Mouse (Mus musculus) telencephalon, adult 2 months (tissue): ENCODE results near the gene Hipk1.
"Not testable (repeated sequence)": the region's sequence is repeated elsewhere in the genome, so short reads cannot be mapped to it uniquely, and the experiment has no call there.

Experiments used
- DNase-seq: peaks from one replicate; pipeline ENCODE4 v3.0.0-alpha.2; 2011; ENCODE audit warnings: low read depth, low spot score

Gene Hipk1

GRCm38 (mm10) chr3:103792566-103792965 is 1.2 kb upstream of the Hipk1 start:
- no peak for DNase-seq

DNA sequence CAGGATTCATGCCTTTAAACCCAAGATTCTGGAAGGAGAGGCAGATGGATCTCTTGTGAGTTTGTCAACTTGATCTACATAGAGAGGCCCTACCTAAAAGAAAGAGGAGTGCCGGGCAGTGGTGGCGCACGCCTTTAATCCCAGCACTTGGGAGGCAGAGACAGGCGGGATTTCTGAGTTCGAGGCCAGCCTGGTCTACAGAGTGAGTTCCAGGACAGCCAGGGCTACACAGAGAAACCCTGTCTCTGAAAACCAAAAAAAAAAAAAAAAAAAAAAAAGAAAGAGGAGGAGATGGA is 696 bp upstream of the Hipk1 start:
- not testable (repeated sequence) for DNase-seq

DNA sequence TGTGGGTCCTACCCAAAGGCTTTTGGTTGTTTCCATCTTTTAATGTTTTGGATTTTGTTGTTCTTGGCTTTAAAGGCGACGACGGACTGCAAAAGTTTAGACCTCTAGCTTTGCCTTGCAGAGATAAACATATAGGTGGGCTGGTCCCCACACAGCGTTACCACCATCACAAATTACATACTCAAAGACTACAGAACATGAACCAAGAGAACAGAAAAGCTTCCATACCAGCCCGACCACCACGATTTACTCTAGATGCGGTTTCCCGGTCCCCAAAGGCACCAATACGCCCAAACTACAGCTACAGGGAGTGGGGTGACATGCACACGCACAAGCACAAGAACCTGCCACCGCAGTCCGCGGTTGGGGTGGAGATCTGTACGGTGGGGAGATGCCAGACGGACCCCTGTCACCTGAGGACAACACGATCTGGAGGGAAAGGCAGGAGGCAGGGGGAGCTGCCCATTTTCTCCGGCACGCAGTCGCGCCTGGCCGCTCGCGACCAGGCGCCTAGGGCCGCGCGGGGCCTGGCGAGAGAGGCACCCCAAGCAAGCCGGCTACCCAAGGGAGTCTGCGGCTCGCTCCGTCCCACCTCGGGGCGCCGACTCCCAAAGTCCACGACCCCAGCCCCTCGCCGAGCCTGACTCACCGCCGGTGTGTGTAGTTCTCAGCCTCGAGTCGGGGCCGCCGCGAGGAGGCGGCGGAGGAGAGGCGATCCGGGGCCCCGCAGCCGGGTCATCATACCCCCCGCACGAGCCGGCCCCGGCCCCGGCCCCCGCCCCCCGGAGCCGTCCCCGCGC is 817 bp downstream of the Hipk1 start:
- DNase-seq, result no peak

DNA sequence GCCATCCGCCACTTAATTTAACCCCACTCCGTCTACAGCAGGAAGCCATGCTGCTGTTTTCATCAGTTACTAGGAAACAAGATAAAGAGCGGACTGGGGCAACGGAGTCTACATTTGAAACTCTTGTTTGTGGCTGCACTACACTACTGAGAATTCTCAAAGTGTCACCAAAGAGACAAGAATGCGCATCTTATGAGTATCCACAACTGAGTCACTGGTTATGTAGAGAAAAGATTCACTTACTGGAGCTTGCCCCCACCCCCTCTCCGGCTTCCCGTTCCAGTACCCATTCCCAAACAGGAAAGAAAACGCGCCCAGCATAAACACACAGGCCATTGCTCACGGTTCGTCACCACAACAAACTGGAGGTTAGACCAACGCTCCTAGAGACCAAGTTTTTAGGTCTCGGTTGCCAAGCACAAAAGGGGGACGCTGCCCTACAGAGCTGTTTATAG is 1.4 kb downstream of the Hipk1 start:
- no peak for DNase-seq

DNA sequence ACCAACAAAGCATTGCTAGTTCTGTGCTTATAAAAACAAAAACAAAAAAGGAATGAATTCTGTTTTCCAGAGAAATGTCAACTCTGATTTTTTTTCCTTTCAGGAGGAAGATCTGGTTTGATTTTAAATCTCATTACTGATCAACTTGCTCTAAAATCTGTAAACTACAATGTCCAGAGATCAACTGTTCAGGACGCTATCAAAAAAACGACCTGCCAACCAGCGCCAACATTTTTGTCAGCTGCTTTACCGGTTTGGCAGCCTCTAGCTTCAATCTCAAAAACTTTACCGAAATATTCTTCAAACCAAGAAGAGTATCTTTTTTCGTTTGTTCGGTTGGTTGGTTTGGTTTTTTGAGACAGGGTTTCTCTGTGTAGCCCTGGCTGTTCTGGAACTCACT is 2.3 kb downstream of the Hipk1 start:
- no peak for DNase-seq

DNA sequence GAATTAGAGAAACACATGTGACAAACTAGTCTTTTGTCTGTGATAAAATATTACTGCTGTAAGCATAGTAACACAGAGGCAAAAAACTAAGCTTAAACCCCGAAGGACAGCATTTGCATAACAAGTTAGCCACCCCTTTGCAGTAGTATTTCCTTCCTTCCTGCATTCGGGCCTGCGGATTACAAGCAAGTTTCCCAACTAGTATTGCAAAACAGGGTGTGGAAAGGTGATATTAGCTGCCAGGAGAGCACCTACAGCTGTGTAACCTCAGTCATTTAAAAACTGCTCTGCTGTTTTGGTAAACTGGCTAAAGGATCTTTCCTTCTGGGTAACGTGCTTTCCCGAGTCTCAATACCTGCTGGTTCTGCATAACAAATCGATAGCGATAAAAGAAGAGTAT is 4.1 kb downstream of the Hipk1 start:
- no peak for DNase-seq

DNA sequence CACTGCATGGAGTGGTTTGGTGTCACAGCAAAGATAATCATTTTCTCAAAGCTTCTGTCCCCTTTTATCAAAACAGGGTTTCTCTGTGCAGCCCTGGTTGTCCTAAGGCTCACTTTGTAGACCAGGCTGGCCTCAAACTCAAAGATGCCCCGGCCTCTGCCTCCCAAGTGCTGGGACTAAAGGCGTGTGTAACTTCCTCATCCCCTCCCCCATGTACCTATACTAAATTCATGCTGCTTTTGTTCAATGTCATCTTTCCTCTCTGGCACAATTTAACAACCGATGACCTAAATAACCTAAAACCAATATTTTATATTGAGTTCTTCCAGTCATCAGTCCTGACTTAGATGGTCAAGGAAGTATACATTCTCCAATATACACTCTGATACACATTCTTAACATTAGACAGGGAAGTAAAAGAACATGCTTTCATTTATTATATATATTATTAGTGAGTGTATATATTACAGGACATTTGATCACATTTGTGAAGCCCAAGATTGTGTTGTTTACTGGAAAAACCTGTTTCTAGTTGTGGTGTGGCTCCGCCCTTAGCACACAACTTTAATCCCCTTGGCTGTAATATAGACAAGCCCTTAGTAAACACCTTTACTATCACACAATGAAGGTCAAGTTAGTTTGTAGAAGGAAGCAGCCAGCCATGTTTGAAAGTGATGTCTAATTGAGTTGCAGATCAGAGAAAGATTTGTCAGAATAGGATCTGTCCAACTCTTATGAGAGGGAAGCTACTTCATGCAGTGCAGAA is 8.3 kb downstream of the Hipk1 start:
- no peak for DNase-seq

DNA sequence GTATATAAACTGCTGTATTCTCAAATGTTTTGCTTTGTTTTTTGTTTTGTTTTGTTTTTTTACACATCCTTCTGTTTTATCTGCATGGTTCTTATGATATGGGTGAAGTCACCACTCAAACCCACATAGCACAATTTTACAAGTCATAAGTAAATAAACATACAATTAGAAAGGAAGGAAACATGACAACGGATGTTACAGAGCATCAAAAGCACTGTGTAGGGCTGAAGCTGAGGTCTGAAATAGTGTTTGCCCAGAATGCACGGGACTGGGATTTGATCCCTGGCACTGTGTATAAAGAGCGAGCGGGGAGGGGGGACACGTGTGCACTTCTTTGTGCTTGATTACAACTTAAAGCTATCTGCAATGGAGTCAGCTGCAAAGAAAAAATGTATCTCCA is 10.6 kb downstream of the Hipk1 start:
- no peak for DNase-seq

DNA sequence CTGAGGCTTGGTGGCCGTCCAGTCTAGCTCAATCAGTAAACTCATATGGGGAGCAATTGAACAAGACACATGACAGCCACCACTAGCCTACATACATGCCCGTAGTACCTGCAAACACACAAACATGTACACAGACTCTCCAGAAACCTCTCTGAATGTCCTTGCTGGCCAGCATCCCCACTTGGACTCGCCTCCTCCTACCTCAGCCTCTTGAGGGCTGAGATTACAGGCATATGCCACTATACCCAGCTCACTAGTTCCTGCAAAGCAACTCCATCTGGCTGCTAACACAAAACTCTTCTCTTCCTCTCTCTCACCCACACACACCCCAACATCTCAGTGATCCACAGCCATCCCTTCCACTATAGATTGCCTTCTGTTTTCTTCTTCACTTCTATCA is 11.1 kb downstream of the Hipk1 start:
- peak; percentile 76 for DNase-seq

GRCm38 (mm10) chr3:103779183-103779582 is 12.2 kb downstream of the Hipk1 start:
- DNase-seq, result no peak

- DNase-seq, result no peak
Observed at GRCm38 (mm10) chr3:103778660-103779059, 12.7 kb downstream of the Hipk1 start.

DNA sequence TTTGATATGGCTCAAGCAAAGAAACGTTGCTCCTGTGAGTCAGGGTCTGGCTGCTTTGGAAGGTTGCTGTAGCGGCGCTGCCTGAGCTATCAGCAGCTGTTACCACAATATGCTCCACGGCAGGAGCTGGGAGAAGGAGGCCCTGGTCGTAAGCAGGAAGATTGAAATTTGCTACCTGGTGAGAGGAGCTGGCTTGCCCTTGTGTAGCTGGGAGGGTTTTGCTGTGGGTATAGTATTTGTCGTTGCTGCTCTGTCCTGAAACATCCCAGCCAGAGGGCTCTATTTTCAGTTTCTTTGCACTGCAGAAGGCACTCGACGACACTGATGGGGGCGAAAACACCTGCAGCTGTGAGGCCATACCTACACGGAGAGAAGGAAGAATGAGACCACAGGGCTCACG is 13.4 kb downstream of the Hipk1 start:
- DNase-seq, result no peak

DNA sequence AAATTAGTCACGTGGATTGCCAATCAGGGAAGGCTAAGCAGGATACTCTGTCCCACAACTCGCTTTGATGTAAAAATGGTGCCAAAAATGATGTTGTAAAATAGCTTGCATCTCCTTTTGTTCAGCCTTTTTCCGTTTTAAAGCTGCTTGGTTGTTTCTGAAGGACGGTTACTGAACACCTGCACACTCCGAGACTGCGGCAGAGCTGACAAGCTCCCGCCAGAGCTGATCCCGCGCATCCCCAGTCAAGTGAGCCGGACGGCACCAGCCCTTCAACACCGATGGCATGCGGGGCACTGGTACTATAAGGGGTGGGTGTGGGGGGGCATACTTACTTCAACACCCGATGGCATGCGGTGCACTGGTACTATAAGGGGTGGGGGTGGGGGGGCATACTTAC is 17.4 kb downstream of the Hipk1 start:
- no peak for DNase-seq

DNA sequence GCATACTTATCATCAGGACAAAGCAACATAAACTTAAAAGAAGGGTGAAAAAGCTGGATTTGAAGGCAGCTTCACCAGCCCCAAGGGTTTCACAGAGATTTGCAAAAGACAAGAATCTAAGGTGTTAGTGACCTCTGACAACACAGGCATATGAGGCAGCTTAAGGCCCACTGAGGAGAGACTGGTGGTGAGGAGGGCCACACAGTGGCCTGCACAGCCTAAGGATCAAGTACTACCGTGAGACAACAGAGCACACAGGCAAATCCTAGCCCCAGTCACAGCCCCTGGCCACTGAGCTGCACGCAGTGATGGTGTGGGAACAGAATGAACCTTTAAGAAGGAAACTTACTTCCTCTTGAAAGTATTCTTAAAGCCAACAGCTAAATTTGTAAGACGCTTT is 17.9 kb downstream of the Hipk1 start:
- no peak for DNase-seq

DNA sequence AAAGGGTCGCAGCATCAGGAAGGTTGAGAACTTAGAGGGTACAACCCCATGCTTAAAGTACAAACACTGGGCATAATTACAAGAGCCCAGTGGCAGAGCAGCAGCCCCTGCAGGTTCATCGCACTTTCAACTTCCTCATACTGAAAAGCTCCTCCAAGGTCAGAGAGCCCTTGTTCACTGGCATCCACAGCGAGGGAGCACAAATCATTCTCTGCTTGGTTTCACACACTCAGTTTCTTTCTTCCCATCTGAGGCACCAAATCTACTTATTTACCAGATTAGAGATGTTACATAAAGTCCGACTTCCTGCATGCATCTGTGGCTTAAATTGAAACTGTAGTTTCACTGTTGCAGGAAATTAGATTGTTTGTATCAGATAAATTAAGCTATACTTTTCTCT is 18.5 kb downstream of the Hipk1 start:
- no peak for DNase-seq

GRCm38 (mm10) chr3:103771531-103772130 is 19.7 kb downstream of the Hipk1 start:
- DNase-seq, result no peak

GRCm38 (mm10) chr3:103766789-103767188 is 24.6 kb downstream of the Hipk1 start:
- no peak for DNase-seq

DNA sequence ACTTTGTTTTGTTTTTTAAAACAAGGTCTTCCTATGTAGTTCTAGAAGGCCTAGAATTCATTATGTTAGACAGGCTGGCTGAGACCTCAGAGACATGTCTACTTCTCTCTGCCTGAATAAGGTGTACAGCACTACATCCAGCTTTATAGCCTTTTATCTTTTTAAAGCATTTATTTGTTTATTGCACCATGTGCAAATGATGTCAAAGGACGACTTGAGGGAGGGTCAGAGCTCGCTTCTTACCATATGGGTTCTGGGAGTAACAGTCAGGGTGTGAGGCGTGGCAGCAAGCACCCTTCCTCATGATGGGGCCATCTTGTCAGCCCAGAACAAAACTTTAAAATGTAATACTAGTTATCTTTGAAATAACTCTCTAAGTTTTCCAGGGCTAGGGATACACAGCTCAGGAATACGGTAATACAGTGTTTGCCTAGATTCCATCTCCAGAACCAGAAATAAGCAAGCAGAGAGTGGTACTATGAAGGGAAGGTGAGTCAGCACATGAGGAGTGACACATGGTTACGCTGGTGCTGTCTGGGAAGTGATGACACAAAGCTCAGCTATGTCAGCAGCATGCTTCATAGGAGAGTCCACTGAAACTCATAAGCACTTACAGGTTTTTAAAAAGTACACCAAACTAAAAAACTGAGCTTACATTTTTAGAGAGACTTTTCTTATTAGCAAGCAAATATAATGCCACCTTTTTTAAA is 31.9 kb downstream of the Hipk1 start:
- no peak for DNase-seq

DNA sequence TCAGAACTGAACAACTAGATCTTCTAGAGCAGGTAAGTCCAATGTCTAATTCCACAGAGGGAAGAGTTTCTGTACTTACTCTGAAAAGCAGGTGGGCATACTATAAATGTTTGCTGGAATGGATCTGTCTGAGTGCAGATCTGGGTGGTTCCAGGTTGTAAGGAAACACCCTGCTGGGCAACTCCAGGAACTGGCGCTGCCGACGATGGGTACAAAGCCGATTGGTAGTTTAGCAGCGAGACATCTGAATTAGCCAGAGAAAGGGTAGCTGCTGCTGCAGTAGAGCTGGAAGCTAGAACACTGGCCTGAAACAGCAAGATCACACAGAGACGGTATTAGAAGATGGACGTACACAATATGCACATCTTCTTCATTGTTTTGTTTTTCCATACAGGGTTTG is 32.9 kb downstream of the Hipk1 start:
- no peak for DNase-seq

DNA sequence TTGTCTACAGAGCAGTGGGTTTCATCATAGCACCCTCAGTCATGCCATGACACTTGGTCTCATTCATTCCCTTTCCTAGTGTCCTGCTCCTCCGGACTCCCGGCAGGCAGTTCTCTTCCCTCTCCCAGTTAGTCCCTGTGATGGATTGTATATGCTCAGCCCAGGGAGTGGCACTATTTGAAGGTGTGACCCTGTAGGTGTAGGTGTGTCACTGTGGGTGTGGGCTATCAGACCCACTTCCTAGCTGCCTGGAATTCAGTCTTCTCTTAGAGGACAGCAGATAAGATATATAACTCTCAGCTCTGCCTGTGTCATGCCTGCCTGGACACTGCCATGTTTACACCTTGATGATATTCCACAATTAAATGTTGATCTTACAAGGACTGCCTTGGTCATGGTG is 34.4 kb downstream of the Hipk1 start:
- DNase-seq, result no peak

DNA sequence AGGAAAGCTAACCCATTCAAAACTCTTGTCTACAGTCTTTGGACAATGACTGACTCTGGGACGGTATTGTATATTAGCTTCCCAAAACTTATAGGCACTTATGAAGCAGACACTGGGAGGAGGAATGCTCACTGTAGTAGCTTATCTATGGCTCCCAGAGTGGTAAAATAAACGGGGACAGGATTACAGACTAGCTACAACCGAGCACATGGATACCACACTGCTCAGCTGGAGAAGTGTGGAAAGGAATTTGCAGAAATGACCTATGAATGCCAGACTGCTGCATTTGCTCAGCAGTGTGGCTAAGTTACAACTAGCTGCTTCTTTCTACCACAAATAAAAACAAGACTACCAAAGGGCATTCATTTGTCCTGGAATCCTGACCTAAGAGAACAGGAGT is 36.0 kb downstream of the Hipk1 start:
- no peak for DNase-seq

GRCm38 (mm10) chr3:103751558-103751957 is 39.8 kb downstream of the Hipk1 start:
- DNase-seq, result peak; percentile 39
